Mouse (Mus musculus) neural tube, embryonic 12.5 days (tissue): ENCODE data around the gene Mansc4. TPM values are rescaled to one million over a fixed set of nuclear protein-coding genes. Genes with fewer than 3 reads are reported as not detected.

Experiments used
- ATAC-seq: fragments of 200-750 bp; cut with Nextera tagmentation; 2 replicates; pipeline ENCODE4 v1.8.0; 2017; ENCODE audit warnings: low read depth, mild to moderate bottlenecking, moderate TSS enrichment, moderate library complexity; ENCODE audit not compliant: low FRiP score
- H3K27ac ChIP-seq: fragments of 300-500 bp; sonication (generic); 2 replicates; pipeline ENCODE4 v1.5.1; 2016
- H3K27me3 ChIP-seq: fragments of 300-500 bp; sonication (generic); replicated peaks from 2 replicates; pipeline ENCODE4 v1.6.1; 2016; ENCODE audit warnings: mild to moderate bottlenecking
- H3K36me3 ChIP-seq: fragments of 300-500 bp; sonication (generic); 2 replicates; pipeline ENCODE4 v1.6.1; 2016; ENCODE audit warnings: mild to moderate bottlenecking
- H3K4me1 ChIP-seq: fragments of 300-500 bp; sonication (generic); 2 replicates; pipeline ENCODE4 v1.6.1; 2016
- H3K4me2 ChIP-seq: fragments of 300-500 bp; sonication (generic); replicated peaks from 2 replicates; pipeline ENCODE4 v1.6.1; 2016; ENCODE audit warnings: mild to moderate bottlenecking
- H3K4me3 ChIP-seq: fragments of 300-500 bp; sonication (generic); 2 replicates; pipeline ENCODE4 v1.5.1; 2016
- H3K9ac ChIP-seq: fragments of 300-500 bp; sonication (generic); 2 replicates; pipeline ENCODE4 v1.6.1; 2016; ENCODE audit warnings: mild to moderate bottlenecking
- H3K9me3 ChIP-seq: fragments of 300-500 bp; sonication (generic); 2 replicates; pipeline ENCODE4 v1.6.1; 2016; ENCODE audit warnings: mild to moderate bottlenecking
- WGBS: fragments of 180-500 bp; shearing (Covaris S2); methylation state at CpG from one replicate; pipeline ENCODE4 v1.1.7; 2016; 5-methylcytosine and 5-hydroxymethylcytosine counted together
- polyA plus RNA-seq: library from polyadenylated mRNA; unstranded; fragments of >200 nt; fragmentation: Nextera tagmentation; extraction: Ambion mirVana; gene quantifications from 2 replicates; pipeline ENCODE4 v1.2.1, GENCODE M21; 2016

Mansc4 gene
- polyA plus RNA-seq, 1 experiment from 2014 or later, result 0.51 TPM

DNA sequence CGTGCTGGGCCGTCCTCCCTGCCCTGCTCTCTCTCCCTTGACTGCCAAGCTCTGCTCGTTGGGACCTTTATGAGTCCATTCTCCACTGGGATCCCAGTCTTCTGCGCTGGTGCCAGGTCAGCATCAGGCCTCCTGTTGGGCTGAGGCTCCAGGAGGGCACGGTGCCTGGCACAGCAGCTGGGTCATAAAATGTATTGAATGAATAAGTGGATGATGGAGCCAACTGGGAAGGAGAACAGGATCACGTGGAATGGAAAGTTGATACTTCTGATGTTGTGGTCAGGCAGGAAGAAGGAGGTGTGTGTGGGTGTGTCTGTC, 21.9 kb downstream of the Mansc4 start:
- no peaks in the 10 kb centered on the region for H3K9me3 ChIP-seq
- no peak for ATAC-seq
- H3K27ac ChIP-seq, result no peak overlapping the region
- no peak overlapping the region for H3K4me3 ChIP-seq
- no peak overlapping the region for H3K4me2 ChIP-seq
- WGBS, result 60% methylated on average over 6 of the region's 6 CpGs
- H3K27me3 ChIP-seq, result no peaks in the 10 kb centered on the region
- H3K4me1 ChIP-seq, result 0 out of 2 replicates have a peak, but pooled peaks cover 3% of the 10 kb centered on the region
- no peak overlapping the region for H3K9ac ChIP-seq
- peaks cover 33% of the 10 kb centered on the region for H3K36me3 ChIP-seq

DNA sequence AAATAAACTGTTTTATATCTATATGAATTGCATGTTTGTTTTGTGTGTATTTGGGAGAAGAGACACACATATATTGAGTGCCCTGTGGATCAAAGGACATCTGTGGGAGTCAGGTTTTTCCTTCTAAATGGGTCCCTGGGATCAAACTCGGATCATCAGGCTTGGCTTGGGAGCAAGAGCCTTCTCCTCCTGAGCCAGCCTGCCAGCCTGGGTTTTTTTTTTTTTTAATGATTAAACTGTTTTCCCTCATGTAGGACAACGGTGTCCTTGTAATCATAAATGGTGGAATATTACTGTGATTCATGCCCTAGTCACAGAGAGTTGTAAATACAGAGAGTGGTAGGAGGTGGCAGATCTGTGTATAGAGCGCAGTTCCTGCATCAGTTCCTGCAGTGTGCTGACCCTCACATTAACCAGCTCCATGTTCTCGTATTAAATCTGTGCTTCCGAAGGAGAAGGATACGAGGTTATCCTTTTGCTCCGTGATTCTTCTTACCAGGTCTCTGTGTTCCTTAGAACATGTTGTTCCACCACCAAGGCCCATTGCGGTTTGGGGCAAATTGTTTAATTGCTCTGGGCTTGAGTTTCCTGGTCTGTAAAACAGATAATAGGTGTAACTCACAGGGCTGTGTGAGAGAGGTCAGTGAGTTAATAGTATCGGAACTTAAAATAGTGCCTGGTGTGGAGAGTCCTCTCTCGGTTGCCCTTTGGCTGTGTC, 22.4 kb downstream of the Mansc4 start:
- Histone ChIP-seq H3K36me3 (peaks cover 33% of the 10 kb centered on the region), H3K4me3 (no peak overlapping the region), H3K27ac (no peak overlapping the region), H3K27me3 (no peaks in the 10 kb centered on the region), H3K4me1 (0 out of 2 replicates have a peak, but pooled peaks cover 3% of the 10 kb centered on the region), H3K4me2 (no peak overlapping the region), H3K9ac (no peak overlapping the region), H3K9me3 (no peaks in the 10 kb centered on the region)
- ATAC-seq, result no peak
- WGBS, result 73% methylated on average over 10 of the region's 10 CpGs

DNA sequence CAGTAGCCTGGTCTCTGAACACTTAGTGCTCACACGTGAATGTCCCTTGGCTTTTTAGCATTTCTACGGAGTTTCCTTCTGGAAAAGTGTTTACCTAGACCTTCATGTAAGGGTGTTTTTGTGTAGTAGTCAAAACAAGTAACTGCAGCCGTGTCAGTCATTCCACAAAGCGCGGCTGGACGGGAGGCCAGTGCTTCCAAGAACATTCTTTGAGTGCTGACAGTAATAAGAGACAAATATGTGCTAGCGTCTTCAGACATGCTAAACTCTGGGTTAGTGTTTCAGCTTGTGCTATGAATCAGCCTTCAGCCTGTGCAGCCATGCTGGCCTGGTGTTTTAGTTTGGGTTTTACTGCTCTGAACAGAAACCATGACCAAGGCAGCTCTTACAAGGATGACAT, 24.1 kb downstream of the Mansc4 start:
- Histone ChIP-seq H3K4me2 (no peak overlapping the region), H3K36me3 (peaks cover 33% of the 10 kb centered on the region), H3K27ac (no peak overlapping the region), H3K4me1 (0 out of 2 replicates have a peak, but pooled peaks cover 3% of the 10 kb centered on the region), H3K4me3 (no peak overlapping the region), H3K9me3 (no peaks in the 10 kb centered on the region), H3K9ac (no peak overlapping the region), H3K27me3 (no peaks in the 10 kb centered on the region)
- 91% methylated on average over 7 of the region's 7 CpGs for WGBS
- ATAC-seq, result no peak

DNA sequence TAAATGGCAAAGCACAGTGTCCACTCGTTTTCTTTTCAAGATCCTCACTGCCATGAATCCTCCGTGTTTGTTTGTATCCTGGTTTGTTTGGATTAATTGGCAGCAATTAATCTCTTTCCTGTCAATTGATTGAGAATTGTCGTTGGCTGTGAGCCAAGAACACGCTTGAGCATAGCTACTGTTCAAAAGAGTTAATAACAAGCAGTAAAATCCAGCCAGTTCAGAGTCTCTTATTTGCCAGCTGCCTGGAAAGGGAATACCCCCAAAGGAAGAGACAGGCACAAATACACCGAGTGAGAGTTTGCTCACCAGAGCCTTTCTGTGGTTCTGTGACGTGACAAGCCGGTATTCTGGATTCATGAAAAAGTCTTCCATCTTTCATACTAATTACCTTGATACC, 24.8 kb downstream of the Mansc4 start:
- Histone ChIP-seq H3K4me3 (no peak overlapping the region), H3K27ac (no peak overlapping the region), H3K36me3 (peaks cover 36% of the 10 kb centered on the region), H3K9ac (no peak overlapping the region), H3K4me2 (no peak overlapping the region), H3K4me1 (0 out of 2 replicates have a peak, but pooled peaks cover 3% of the 10 kb centered on the region), H3K27me3 (no peaks in the 10 kb centered on the region), H3K9me3 (no peaks in the 10 kb centered on the region)
- ATAC-seq, result no peak
- 68% methylated on average over 7 of the region's 7 CpGs for WGBS

DNA sequence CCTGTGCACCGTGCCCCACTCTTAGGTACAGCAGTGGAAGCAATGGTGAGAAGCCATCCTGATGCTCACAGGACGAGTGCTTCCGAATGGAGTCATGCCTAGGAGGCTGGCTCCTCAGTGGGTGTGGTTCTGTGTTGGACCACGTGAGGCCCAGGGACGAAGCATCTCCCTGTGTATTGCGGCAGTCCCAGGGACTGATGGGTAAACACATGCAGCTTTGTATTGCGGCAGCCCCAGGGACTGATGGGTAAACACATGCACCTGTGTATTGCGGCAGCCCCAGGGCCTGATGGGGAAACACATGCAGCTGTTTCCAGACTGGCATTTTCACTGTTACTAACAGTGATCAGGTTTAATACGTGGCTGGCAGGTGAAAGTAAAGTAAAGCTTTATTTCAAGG, 25.2 kb downstream of the Mansc4 start:
- Histone ChIP-seq H3K9me3 (no peaks in the 10 kb centered on the region), H3K36me3 (peaks cover 34% of the 10 kb centered on the region), H3K4me1 (0 out of 2 replicates have a peak, but pooled peaks cover 3% of the 10 kb centered on the region), H3K27me3 (no peaks in the 10 kb centered on the region), H3K27ac (no peak overlapping the region), H3K4me2 (no peak overlapping the region), H3K4me3 (no peak overlapping the region), H3K9ac (no peak overlapping the region)
- WGBS, result 84% methylated on average over 9 of the region's 9 CpGs
- peak; percentile 73 for ATAC-seq

DNA sequence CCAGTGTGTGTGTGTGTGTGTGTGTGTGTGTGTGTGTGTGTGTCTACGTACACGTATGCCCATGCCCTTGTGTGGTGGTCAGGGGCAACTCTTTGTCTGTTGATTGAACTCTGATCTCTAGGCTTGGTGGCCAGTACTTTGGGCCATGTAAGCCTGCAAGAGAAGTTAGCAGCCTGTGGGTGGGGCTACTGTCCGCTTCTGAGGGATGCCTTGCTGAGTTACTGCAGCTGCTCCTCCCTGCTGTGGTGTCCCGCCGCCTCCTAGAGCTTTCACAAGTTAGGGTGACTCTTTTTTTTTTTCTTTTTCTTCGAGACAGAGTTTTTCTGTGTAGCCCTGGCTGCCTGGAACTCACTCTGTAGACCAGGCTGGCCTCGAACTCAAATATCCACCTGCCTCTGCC, 27.5 kb downstream of the Mansc4 start:
- WGBS, result 71% methylated on average over 7 of the region's 7 CpGs
- Histone ChIP-seq H3K4me2 (no peak overlapping the region), H3K4me3 (no peak overlapping the region), H3K9ac (no peak overlapping the region), H3K27me3 (no peaks in the 10 kb centered on the region), H3K4me1 (0 out of 2 replicates have a peak, but pooled peaks cover 3% of the 10 kb centered on the region), H3K27ac (no peak overlapping the region), H3K36me3 (peaks cover 37% of the 10 kb centered on the region), H3K9me3 (no peaks in the 10 kb centered on the region)
- ATAC-seq, result no peak

DNA sequence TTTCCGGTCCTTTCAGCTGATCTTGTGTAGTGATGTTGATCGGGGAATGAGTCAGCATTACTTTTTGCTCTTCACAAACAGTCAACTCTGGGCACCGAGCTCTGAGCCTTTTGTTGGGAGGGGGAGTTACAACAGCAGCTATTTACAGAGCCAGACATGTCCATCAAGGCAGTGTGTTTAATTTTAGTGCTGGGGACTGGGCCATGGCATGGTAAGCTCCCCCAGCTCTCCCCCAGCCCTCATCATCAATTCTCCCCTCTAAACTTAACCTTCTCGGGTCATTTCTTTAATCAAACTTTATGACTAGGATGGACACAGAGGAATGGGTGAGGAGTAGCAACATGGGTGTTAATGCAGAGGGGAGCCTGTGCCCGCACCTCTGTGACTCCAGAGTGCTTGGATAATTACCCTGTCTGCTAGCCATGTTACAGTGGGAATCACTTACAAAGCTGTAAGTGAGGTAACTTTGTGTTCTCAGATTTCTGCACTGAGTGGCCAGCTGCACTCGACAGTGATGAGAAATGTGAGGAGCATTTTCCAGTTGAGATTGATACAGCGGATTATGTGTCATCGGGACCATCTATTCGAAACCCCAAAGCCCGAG, 31.4 kb downstream of the Mansc4 start:
- ATAC-seq, result no peak
- no peaks in the 10 kb centered on the region for H3K27me3 ChIP-seq
- peaks cover 47% of the 10 kb centered on the region for H3K36me3 ChIP-seq
- H3K9ac ChIP-seq, result no peak overlapping the region
- H3K27ac ChIP-seq, result no peak overlapping the region
- H3K4me2 ChIP-seq, result no peak overlapping the region
- no peak overlapping the region for H3K4me3 ChIP-seq
- WGBS, result 91% methylated on average over 10 of the region's 10 CpGs
- H3K4me1 ChIP-seq, result no peaks in the 10 kb centered on the region
- H3K9me3 ChIP-seq, result no peaks in the 10 kb centered on the region

DNA sequence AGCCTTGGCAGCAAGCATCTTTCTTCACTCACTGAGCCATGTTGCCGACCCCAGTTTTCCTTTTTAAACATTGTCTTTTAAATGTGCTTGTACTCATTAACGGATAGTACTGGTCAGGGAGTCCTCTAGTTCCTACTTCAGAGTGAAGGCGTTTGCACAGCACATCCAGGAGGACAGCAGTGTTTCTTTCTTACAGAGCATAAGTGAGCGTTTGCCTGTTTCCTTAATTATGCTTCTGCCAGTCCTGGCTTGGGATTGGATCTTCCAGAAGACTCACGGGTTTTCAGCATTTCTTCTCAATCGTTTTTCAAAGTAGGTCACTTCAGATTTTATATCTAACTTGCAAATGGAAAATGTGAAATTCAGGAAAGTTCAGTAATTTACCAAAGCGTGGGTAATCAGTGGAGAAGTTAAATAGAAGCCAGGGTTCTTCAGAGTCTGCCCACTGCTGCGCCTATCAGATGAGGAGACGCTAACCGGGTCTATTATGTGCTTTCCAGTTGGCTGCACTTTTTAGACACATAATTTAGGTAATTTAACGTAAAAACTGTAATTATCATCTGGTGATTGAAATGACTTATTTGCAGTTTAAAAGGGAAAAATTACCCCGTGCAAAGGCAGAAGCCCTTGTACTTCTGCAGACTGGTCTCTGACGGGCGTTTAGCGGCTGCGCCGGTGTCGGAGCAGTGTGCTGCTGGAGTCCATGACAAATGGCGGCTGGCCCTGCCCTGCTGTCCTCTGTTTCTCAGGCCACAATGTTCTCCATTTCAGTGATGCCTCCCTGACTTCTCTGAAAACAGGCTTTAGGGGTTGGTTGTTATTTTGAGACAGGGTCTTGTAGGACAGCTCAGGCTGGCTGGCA, 32.8 kb downstream of the Mansc4 start:
- Histone ChIP-seq H3K9me3 (no peaks in the 10 kb centered on the region), H3K4me3 (no peak overlapping the region), H3K36me3 (peaks cover 58% of the 10 kb centered on the region), H3K27me3 (no peaks in the 10 kb centered on the region), H3K4me2 (no peak overlapping the region), H3K9ac (no peak overlapping the region), H3K27ac (no peak overlapping the region), H3K4me1 (no peaks in the 10 kb centered on the region)
- no peak for ATAC-seq
- 90% methylated on average over 19 of the region's 19 CpGs for WGBS

DNA sequence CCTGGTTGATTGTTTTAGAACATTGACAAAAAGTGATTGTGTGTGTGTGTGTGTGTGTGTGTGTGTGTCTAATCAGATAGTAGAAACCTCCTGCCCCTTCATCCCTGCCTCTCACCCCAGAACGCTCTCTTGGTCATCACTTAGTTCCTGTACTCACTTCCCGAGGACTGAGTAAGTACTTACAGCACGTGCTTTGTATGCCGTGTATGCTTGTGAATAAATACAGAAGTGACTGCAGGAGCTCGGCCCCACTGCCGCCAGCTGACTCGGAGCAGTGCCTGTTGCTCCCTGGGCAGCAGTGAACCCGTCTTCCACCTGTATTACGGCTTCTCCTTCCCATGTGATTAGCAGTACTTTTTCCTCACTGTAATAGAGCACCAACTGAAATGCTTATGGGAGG, 34.4 kb downstream of the Mansc4 start:
- Histone ChIP-seq H3K4me3 (no peak overlapping the region), H3K4me1 (no peaks in the 10 kb centered on the region), H3K9ac (no peak overlapping the region), H3K9me3 (no peaks in the 10 kb centered on the region), H3K36me3 (peaks cover 70% of the 10 kb centered on the region), H3K27me3 (no peaks in the 10 kb centered on the region), H3K4me2 (no peak overlapping the region), H3K27ac (no peak overlapping the region)
- ATAC-seq, result no peak
- WGBS, result 90% methylated on average over 9 of the region's 9 CpGs

DNA sequence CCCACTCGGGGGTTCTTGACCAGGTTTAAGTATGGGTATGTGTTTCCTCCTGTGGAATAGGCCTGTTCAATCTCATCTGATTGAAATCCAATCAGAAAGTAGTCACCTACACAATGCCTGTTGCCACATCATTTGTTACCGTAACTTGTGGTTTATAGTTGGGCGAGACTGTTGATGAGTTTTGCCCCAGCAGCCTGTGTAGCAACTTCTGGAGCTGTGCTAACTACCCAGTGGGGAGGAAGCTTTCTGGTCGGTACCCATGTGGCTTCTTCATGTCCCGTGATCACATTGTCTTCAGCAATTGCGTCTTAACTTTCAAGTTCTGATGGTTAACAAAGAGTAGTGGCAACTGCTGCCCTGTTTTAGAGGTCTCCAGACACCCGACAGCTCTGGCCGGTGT, 35.2 kb downstream of the Mansc4 start:
- no peak for ATAC-seq
- Histone ChIP-seq H3K27ac (no peak overlapping the region), H3K27me3 (no peaks in the 10 kb centered on the region), H3K9me3 (no peaks in the 10 kb centered on the region), H3K36me3 (peaks cover 74% of the 10 kb centered on the region), H3K4me1 (no peaks in the 10 kb centered on the region), H3K4me2 (no peak overlapping the region), H3K9ac (no peak overlapping the region), H3K4me3 (no peak overlapping the region)
- 95% methylated on average over 8 of the region's 8 CpGs for WGBS

DNA sequence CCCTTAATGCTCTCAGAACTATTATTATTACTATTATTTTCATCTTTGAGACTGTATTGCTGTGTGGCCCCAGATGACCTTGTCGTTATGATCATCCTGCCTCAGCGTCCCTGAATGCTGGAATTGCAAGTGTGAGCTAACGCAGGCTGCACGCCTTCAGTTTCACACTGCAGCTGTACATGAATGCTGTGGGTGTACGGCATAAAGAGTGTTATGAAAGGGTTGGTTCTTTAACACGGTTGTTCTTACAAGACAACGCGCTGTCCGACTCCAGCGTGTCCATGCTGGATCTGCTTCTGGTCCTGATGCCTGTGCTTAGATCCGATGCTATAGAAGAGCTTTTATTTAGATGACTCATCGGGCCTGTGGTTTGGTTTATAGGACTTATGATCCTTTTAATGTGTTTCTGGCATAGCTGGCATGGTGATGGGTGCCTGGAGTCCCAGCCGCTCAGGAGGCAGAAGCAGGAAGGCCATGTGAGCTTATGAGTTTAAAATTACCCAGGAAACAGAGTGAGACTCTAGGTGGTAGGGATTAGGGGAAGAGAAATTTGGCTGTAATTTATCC, 37.5 kb downstream of the Mansc4 start:
- Histone ChIP-seq H3K9ac (no peak overlapping the region), H3K4me2 (no peak overlapping the region), H3K36me3 (peaks cover 66% of the 10 kb centered on the region), H3K27me3 (no peaks in the 10 kb centered on the region), H3K27ac (no peak overlapping the region), H3K9me3 (no peaks in the 10 kb centered on the region), H3K4me1 (no peaks in the 10 kb centered on the region), H3K4me3 (no peak overlapping the region)
- 95% methylated on average over 13 of the region's 13 CpGs for WGBS
- no peak for ATAC-seq

DNA sequence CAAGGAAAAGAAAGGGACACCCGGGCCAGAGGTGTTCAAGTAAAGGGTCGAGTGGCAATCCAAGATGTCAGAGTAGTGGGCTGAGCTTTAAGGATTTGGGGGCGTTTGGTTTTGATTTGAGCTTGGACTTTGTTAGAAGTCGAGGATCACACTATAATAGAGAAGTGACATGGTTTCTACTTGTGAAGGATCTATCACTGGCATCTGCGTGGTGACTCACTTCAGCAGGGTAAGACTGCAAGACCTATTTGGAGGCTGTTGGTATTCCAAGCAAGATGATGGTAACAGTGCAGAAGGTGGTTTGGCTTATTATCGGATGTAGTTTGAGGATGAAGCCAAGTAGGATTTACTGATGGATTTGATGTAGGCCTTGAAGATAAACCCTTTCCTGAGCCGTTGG, 43.2 kb downstream of the Mansc4 start:
- Histone ChIP-seq H3K4me1 (peaks cover 10% of the 10 kb centered on the region), H3K36me3 (peaks cover 19% of the 10 kb centered on the region; the same call in 1 of the 2 replicates), H3K27me3 (no peaks in the 10 kb centered on the region; the same call in 1 of the 2 replicates), H3K4me2 (peak overlapping the region; percentile 66), H3K4me3 (peak overlapping the region; percentile 89), H3K9me3 (no peaks in the 10 kb centered on the region), H3K27ac (no peak overlapping the region), H3K9ac (peak overlapping the region; percentile 92; the same call in 1 of the 2 replicates)
- WGBS, result 61% methylated on average over 7 of the region's 7 CpGs
- ATAC-seq, result no peak
